Mouse (Mus musculus): Measurements from ENCODE around the gene Olfr1157. TPM values are rescaled to one million over a fixed set of nuclear protein-coding genes. Genes with fewer than 3 reads are reported as not detected.

Gene Olfr1157
- 0.06 TPM for polyA plus RNA-seq (2017; shearing (Covaris generic))

DNA sequence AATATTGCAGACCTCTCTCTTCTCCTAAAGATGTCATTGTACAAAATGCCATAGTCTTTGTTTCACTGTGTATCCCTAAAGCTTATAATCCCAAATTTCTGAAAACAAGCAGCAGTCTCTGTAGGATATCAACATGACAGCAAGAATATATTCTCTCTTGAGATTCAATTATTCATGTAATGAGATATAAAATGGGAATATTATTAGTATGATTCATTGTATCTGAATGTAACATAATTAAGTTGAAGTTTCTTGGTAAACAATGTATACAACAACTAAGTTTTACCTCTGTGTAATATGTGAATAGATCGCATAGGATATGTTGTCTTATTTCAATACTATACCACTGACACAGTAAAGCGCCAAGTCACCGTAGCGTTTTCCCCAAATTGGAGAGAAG, at the start of gene Olfr1157:
Gene Olfr1157 (minus strand): TSS at position 101 of the 400 bp plus-strand sequence.

GRCm38 (mm10) chr2:88007515-88008318, 39.6 kb upstream of the Olfr1157 start, which contains the start of gene Olfr1160:
Olfr1160 (minus strand) TSS chr2:88008268.

GRCm38 (mm10) chr2:87989813-87990212, 21.7 kb upstream of the Olfr1157 start, which contains the start of gene Olfr1158:
Olfr1158 (plus strand) TSS chr2:87990113.

GRCm38 (mm10) chr2:87974563-87974962, 6.5 kb upstream of the Olfr1157 start, which contains the start of gene Olfr74:
Olfr74 (minus strand) TSS chr2:87974663.

GRCm38 (mm10) chr2:87953000-87953399, 15.1 kb downstream of the Olfr1157 start, which contains the start of gene Olfr1156:
Olfr1156 (minus strand) TSS chr2:87953100.

DNA sequence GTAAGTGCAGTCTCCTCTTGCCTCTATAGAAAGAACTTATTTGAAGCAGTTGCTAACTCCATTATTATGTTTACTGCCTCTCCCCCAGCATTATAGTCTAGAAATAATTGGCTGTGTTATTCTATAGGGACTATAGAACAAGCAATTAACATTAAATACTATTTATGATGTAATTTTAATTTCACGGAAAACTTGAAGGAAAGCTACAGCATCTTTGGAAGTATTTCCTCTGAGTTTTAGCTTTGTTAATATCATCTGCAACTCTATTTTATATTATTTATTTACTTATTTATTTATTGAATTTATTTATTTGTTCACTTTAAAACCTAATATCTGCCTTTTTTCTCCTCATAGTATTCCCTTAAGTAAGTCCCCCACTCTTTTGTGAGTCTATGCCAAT, 23.1 kb downstream of the Olfr1157 start, which contains the start of gene Olfr1155:
Gene Olfr1155 (minus strand): TSS at position 101 of the 400 bp plus-strand sequence.

Other genes starting within 250 kb of the Olfr1157 start
- not detected for gene Olfr1138, start 228.3 kb downstream of the Olfr1157 start, polyA plus RNA-seq (2017; shearing (Covaris generic))
- not detected for gene Olfr1140, start 224.5 kb downstream of the Olfr1157 start, polyA plus RNA-seq (2017; shearing (Covaris generic))
- gene Olfr1141, start 214.3 kb downstream of the Olfr1157 start, polyA plus RNA-seq (2017; shearing (Covaris generic)): not detected
- gene Olfr152, start 188.8 kb downstream of the Olfr1157 start, polyA plus RNA-seq (2017; shearing (Covaris generic)): not detected
- not detected for gene Olfr1143, start 167.7 kb downstream of the Olfr1157 start, polyA plus RNA-seq (2017; shearing (Covaris generic))
- gene Olfr1145, start 158.5 kb downstream of the Olfr1157 start, polyA plus RNA-seq (2017; shearing (Covaris generic)): not detected
- not detected for gene Olfr1148, start 137.8 kb downstream of the Olfr1157 start, polyA plus RNA-seq (2017; shearing (Covaris generic))
- not detected for gene Olfr1150-ps1, start 124.3 kb downstream of the Olfr1157 start, polyA plus RNA-seq (2017; shearing (Covaris generic))
- not detected for gene Olfr1151, start 112.4 kb downstream of the Olfr1157 start, polyA plus RNA-seq (2017; shearing (Covaris generic))
- gene Olfr1152, start 101.8 kb downstream of the Olfr1157 start, polyA plus RNA-seq (2017; shearing (Covaris generic)): not detected
- not detected for gene Olfr1153, start 73.3 kb downstream of the Olfr1157 start, polyA plus RNA-seq (2017; shearing (Covaris generic))
- gene Olfr1154, start 63.1 kb downstream of the Olfr1157 start, polyA plus RNA-seq (2017; shearing (Covaris generic)): not detected
- not detected for gene Olfr1155, start 23.2 kb downstream of the Olfr1157 start, polyA plus RNA-seq (2017; shearing (Covaris generic))
- gene Olfr1156, start 15.2 kb downstream of the Olfr1157 start, polyA plus RNA-seq (2017; shearing (Covaris generic)): 0.09 TPM
- gene Olfr74, start 6.4 kb upstream of the Olfr1157 start, polyA plus RNA-seq (2017; shearing (Covaris generic)): not detected
- not detected for gene Olfr1158, start 21.8 kb upstream of the Olfr1157 start, polyA plus RNA-seq (2017; shearing (Covaris generic))
- gene Olfr1160, start 40.0 kb upstream of the Olfr1157 start, polyA plus RNA-seq (2017; shearing (Covaris generic)): not detected
- gene Olfr1161, start 54.5 kb upstream of the Olfr1157 start, polyA plus RNA-seq (2017; shearing (Covaris generic)): not detected
- not detected for gene Olfr73, start 69.4 kb upstream of the Olfr1157 start, polyA plus RNA-seq (2017; shearing (Covaris generic))
- gene Olfr1162, start 82.8 kb upstream of the Olfr1157 start, polyA plus RNA-seq (2017; shearing (Covaris generic)): not detected
- gene Olfr1163, start 103.5 kb upstream of the Olfr1157 start, polyA plus RNA-seq (2017; shearing (Covaris generic)): not detected
- not detected for gene Olfr1164, start 125.7 kb upstream of the Olfr1157 start, polyA plus RNA-seq (2017; shearing (Covaris generic))
- gene Olfr1166, start 160.0 kb upstream of the Olfr1157 start, polyA plus RNA-seq (2017; shearing (Covaris generic)): not detected
- not detected for gene Olfr1167, start 186.9 kb upstream of the Olfr1157 start, polyA plus RNA-seq (2017; shearing (Covaris generic))
- gene Olfr1168, start 213.6 kb upstream of the Olfr1157 start, polyA plus RNA-seq (2017; shearing (Covaris generic)): not detected

Data from inflammation-experienced regulatory T-cells, adult 16 weeks (primary cell).